Mouse (Mus musculus): ENCODE data around the gene Prkci. TPM values are rescaled to one million over a fixed set of nuclear protein-coding genes. Genes with fewer than 3 reads are reported as not detected.
A peak's percentile ranks its signal among the peaks of the same experiment; 100 is the strongest.

Prkci gene
- total and polyA plus RNA-seq, 2 experiments from 2014 or later, result 9.0 to 26.1 TPM

DNA sequence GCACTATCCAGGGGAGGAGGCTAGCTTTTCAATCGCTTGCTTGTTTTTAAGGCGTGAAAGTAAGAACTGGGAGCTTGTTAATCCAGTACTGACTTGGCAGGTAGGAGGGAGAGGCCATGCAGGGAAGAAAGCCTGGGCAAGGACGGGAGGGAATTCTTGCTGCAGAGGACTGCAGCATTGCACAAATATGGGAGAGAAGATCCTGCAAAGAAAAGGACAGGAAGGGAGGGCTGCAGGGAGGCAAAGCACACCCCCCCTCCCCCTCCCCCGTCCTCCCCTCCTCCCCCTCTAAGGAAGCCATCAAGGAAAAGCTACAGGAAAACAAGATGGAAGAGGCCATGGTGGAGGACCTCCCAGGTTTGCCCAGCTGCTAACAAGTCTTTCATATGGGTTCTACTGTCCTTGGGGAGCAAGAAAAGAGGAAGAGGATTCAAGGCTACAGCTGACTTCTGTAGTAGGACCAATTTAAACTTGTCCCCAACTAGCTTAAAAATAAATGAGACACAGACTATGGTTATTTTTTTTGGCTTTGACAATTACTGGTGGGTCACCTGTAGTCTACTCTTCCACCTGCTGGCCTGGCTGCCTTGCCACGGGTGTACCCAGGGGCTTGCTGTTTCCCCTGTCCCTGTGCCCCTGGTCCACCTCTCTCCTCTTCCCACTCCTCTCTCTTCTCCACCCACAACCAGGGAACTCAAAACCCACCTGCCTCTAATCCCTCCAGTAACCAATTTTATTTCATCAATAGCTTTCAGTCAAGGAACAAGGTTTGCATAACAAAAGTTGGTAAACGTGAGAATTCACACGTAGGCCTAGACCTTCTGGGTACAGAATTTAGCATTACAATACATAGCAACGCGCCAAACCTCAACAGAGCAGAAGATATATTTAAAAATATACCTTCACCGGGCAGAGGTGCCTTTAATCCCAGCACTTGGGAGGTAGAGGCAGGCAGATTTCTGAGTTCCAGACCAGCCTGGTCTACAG is 93.5 kb downstream of the Prkci start:
- no peaks in the 10 kb centered on the region for H3K36me3 ChIP-seq (replicated peaks; ENCODE audit: control insufficient read depth, insufficient read depth, low read length)
- DNase-seq (ENCODE audit: low spot score) (no peak), ATAC-seq (ENCODE audit: insufficient read depth, low read depth) (no peak)
- no peak overlapping the region for H3K27ac ChIP-seq (ENCODE audit: low read depth)
- H3K4me3 ChIP-seq (ENCODE audit: low read depth, low read length), result no peak overlapping the region
- H3K9ac ChIP-seq (replicated peaks; ENCODE audit: low read depth, low read length), result no peak overlapping the region
- H3K9me3 ChIP-seq (replicated peaks; ENCODE audit: control insufficient read depth, low read length), result no peaks in the 10 kb centered on the region
- 0 out of 2 replicates have a peak, but pooled peaks cover 4% of the 10 kb centered on the region for H3K27me3 ChIP-seq (ENCODE audit: control insufficient read depth, insufficient read depth, low read length)
- H3K4me2 ChIP-seq (ENCODE audit: low read depth, low read length), result no peak overlapping the region
- TF ChIP-seq EP300 (IDR thresholded peaks at IDR 0.05; ENCODE audit: low read depth) (no peak), CTCF (IDR thresholded peaks at IDR 0.05; ENCODE audit: low read depth) (no peak)
- H3K4me1 ChIP-seq (ENCODE audit: control insufficient read depth, insufficient read depth), result peaks cover 4% of the 10 kb centered on the region; the same call in 1 of the 2 replicates
- WGBS, result 63% methylated on average over 9 of the region's 10 CpGs

DNA sequence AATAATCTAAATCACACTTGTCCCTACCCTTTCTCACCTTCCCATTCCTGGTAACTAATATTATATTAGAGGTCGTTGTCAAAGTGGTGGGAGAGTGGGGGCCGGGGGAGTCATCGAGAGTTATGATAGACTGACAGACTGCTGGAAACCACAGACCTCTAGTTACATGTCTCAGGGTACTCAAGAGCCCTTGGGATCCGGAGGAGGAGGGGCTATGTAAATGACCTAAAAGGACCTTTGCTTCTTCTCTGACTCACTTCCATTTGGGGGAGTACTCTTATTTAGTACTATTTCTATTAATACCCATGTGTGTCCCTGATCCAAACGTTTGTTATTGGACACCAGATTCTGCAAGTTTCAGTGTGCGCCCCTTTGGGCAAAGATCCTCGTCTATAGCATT is 94.4 kb downstream of the Prkci start:
- no peak overlapping the region for H3K4me2 ChIP-seq (ENCODE audit: low read depth, low read length)
- TF ChIP-seq EP300 (IDR thresholded peaks at IDR 0.05; ENCODE audit: low read depth) (no peak), CTCF (IDR thresholded peaks at IDR 0.05; ENCODE audit: low read depth) (no peak)
- no peaks in the 10 kb centered on the region for H3K36me3 ChIP-seq (replicated peaks; ENCODE audit: control insufficient read depth, insufficient read depth, low read length)
- peaks cover 4% of the 10 kb centered on the region; the same call in 1 of the 2 replicates for H3K4me1 ChIP-seq (ENCODE audit: control insufficient read depth, insufficient read depth)
- H3K9ac ChIP-seq (replicated peaks; ENCODE audit: low read depth, low read length), result no peak overlapping the region
- H3K4me3 ChIP-seq (ENCODE audit: low read depth, low read length), result no peak overlapping the region
- H3K27ac ChIP-seq (ENCODE audit: low read depth), result no peak overlapping the region
- 46% methylated on average over 7 of the region's 7 CpGs for WGBS
- 0 out of 2 replicates have a peak, but pooled peaks cover 4% of the 10 kb centered on the region for H3K27me3 ChIP-seq (ENCODE audit: control insufficient read depth, insufficient read depth, low read length)
- H3K9me3 ChIP-seq (replicated peaks; ENCODE audit: control insufficient read depth, low read length), result no peaks in the 10 kb centered on the region
- DNase-seq (ENCODE audit: low spot score) (peak; percentile 17), ATAC-seq (ENCODE audit: insufficient read depth, low read depth) (no peak)

DNA sequence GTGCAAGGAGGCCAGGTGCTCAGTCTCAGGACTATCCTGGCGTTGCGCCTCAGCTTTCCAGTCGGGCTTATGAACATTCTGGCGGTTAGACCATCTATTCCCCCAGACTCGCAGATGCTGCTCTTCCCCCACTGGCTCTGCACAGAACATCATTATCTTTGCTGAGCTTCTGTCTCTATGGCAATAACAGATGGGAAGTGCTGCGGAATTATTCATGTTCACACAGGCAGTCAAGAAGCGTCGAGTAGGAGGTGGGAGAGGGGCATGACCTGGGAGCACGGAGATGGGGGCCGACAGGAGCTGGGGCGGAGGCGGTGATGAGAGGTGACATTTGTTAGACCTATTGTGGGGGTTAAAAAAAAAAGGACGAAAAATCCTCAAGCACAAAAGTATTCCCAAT is 97.6 kb downstream of the Prkci start:
- no peak for TF ChIP-seq CTCF (IDR thresholded peaks at IDR 0.05; ENCODE audit: low read depth)
- no peak for TF ChIP-seq EP300 (IDR thresholded peaks at IDR 0.05; ENCODE audit: low read depth)
- Histone ChIP-seq H3K36me3 (replicated peaks; ENCODE audit: control insufficient read depth, insufficient read depth, low read length) (no peaks in the 10 kb centered on the region), H3K27ac (ENCODE audit: low read depth) (peak overlapping the region; percentile 98), H3K9me3 (replicated peaks; ENCODE audit: control insufficient read depth, low read length) (no peaks in the 10 kb centered on the region), H3K4me1 (ENCODE audit: control insufficient read depth, insufficient read depth) (peaks cover 12% of the 10 kb centered on the region), H3K4me3 (ENCODE audit: low read depth, low read length) (peak overlapping the region; percentile 95), H3K4me2 (ENCODE audit: low read depth, low read length) (peak overlapping the region; percentile 82), H3K9ac (replicated peaks; ENCODE audit: low read depth, low read length) (no peak overlapping the region), H3K27me3 (ENCODE audit: control insufficient read depth, insufficient read depth, low read length) (no peaks in the 10 kb centered on the region)
- ATAC-seq (ENCODE audit: insufficient read depth, low read depth) (no peak), DNase-seq (ENCODE audit: low spot score) (peak; percentile 18)
- WGBS, result 8% methylated on average over 13 of the region's 13 CpGs

DNA sequence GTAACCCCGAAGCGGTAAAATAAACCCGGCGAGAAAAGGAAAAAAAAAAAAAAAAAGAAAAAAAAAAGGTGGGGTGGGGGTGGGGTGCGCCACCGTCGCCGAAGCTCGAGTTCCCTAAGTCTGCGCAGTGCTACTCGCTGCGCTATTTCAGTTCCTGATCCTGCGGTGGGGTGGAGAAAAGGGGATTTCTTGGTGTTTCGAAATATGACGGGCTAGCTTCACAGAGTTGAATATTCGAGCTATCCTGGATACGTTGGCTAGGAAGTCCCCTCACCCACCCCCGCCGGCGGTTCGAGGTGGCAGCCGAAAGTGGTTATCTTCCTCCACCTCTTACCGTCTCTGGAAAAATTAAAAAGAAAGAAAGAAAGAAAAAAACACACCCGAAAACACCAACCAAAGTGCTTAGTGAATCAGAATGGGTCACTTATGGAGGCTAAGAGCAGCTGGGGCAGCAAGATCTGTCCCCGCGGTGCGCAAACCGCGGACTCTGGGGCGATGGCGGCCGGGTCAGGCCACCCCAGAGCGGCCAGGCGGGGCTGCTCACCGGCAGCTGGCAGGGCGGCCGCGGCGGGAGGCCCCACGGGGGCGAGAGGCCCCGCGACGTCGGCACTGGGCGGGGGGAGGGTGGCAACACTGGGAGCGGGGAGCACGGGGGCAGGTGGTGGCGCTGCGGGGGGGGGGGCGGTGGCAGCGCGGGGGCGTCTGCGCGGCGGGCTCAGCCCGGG is 98.2 kb downstream of the Prkci start:
- peak; percentile 57 for ATAC-seq (ENCODE audit: insufficient read depth, low read depth)
- peak overlapping the region; percentile 98 for H3K27ac ChIP-seq (ENCODE audit: low read depth)
- H3K36me3 ChIP-seq (replicated peaks; ENCODE audit: control insufficient read depth, insufficient read depth, low read length), result no peaks in the 10 kb centered on the region
- no peaks in the 10 kb centered on the region for H3K27me3 ChIP-seq (ENCODE audit: control insufficient read depth, insufficient read depth, low read length)
- DNase-seq (ENCODE audit: low spot score), result peak; percentile 56
- H3K4me3 ChIP-seq (ENCODE audit: low read depth, low read length), result peak overlapping the region; percentile 95
- peak overlapping the region; percentile 86 for H3K9ac ChIP-seq (replicated peaks; ENCODE audit: low read depth, low read length)
- H3K4me2 ChIP-seq (ENCODE audit: low read depth, low read length), result peak overlapping the region; percentile 82
- peaks cover 15% of the 10 kb centered on the region for H3K4me1 ChIP-seq (ENCODE audit: control insufficient read depth, insufficient read depth)
- TF ChIP-seq CTCF (IDR thresholded peaks at IDR 0.05; ENCODE audit: low read depth) (no peak), EP300 (IDR thresholded peaks at IDR 0.05; ENCODE audit: low read depth) (no peak)
- no peaks in the 10 kb centered on the region for H3K9me3 ChIP-seq (replicated peaks; ENCODE audit: control insufficient read depth, low read length)
- WGBS, result under 1% methylated on average over 43 of the region's 58 CpGs

DNA sequence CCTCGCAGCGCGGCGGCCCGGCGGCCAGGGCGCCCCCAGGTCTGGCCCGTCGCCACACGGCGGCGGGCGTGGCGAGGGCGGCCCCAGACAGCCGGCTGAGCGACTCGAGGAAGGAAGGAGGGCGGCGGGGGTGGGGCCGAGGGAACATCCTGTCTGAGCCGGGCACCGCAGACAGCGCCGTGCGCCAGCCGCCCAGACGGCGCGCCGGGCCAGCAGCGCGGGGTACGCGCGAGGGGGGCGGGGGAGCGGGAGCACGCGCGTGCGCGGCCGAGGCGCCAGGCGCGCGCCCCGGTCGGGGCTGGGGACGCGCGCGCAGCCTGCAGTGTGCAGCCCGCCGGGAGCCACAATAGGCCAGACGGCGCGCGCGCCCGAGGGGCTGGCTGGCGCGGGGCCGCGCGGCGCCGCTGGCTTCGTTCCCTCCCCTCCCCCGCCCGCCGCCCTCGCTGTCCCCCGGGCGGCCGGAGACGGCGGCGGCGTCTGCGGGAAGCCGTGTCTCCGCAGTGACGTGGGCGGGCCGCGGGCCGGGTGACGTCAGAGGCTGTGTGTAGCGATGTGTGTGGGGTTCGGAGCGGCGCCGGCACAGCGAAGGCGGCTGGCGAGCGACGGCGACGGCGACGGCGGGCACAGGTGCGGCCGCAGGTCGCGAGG is 99.1 kb downstream of the Prkci start, which contains the start of gene Skil:
Gene Skil (plus strand): TSS at position 528 of the 648 bp plus-strand sequence.
- Histone ChIP-seq H3K4me1 (ENCODE audit: control insufficient read depth, insufficient read depth) (peaks cover 18% of the 10 kb centered on the region), H3K4me2 (ENCODE audit: low read depth, low read length) (peak within 1 kb of the TSS; percentile 82), H3K27me3 (ENCODE audit: control insufficient read depth, insufficient read depth, low read length) (no peaks in the 10 kb centered on the region), H3K4me3 (ENCODE audit: low read depth, low read length) (peak within 1 kb of the TSS; percentile 95), H3K9ac (replicated peaks; ENCODE audit: low read depth, low read length) (peak within 1 kb of the TSS; percentile 94), H3K36me3 (replicated peaks; ENCODE audit: control insufficient read depth, insufficient read depth, low read length) (no peaks in the 10 kb centered on the region), H3K9me3 (replicated peaks; ENCODE audit: control insufficient read depth, low read length) (no peaks in the 10 kb centered on the region), H3K27ac (ENCODE audit: low read depth) (peak within 1 kb of the TSS; percentile 98)
- under 1% methylated on average over 51 of the region's 109 CpGs for WGBS
- ATAC-seq (ENCODE audit: insufficient read depth, low read depth), result peak; percentile 93
- TF ChIP-seq CTCF (IDR thresholded peaks at IDR 0.05; ENCODE audit: low read depth) (no peak), EP300 (IDR thresholded peaks at IDR 0.05; ENCODE audit: low read depth) (peak; percentile 52; the same call in 1 of the 2 replicates)
- peak; percentile 94 for DNase-seq (ENCODE audit: low spot score)
